8 mouse cellular contexts compared by ENCODE assay signal in the genomic region with DNA sequence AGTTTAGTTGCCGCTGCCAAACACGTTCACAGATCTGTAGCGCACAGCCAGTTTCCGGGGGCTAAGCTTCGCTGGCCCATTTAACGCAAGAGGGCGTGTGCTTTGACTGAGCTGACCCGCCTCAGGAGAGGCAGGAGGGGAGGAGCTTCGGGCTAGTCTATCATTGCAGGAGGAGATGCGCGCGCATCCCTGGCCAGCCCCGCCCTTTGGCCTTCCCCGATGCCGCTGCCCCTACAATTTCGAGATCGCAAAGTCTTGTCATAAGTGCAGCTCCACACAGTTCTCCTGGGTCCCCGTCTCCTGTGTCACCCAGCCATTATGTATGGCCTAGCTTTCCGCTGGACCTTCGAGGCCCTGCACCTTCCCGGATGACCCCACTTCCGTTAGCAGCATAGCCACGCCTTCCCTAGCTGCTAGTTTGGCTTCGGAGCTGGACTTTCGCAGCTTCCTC. TPM values are rescaled to one million over a fixed set of nuclear protein-coding genes. Genes with fewer than 3 reads are reported as not detected.
DNase-seq lines count a peak whose midpoint lies in the region; ATAC-seq lines count a peak whose summit lies in the region.

TSS of gene G6pdx (minus strand) at position 369 of the 451 bp plus-strand sequence.

- peak; percentile 90 for DNase-seq in adipocyte (ENCODE audit: low spot score)
- DNase-seq in embryo, embryonic 10 days (ENCODE audit: low spot score), result peak; percentile 91
- peak; percentile 89 for DNase-seq in gastrocnemius, postnatal 14 days
- DNase-seq in left cerebral cortex, postnatal 10 days (ENCODE audit: extremely low spot score in 1 of 2, low spot score in 2 of 2), result peak; percentile 77 to 92
- peak; percentile 80 for DNase-seq in right cerebral cortex, postnatal 25 days
- peak; percentile 80 to 87 for DNase-seq in urinary bladder, postnatal 4 days (ENCODE audit: low spot score in 2 of 2)

- intact Hi-C loops in gastrocnemius, postnatal 14 days (cut with DNase I; ENCODE audit: low total_unique reads), result no loop called here
- intact Hi-C loops in left cerebral cortex, postnatal 10 days (cut with DNase I), result no loop called here

- peak; percentile 79 for ATAC-seq in inflammation-experienced regulatory T-cells, adult 6 months
- ATAC-seq in megakaryocyte-erythroid progenitor cell, adult 5-6 weeks (replicated peaks; ENCODE audit: low FRiP score, low TSS enrichment, poor library complexity, severe bottlenecking), result peak; percentile 80

RNA-seq across cellular contexts. Expression of gene G6pdx, which starts in this region (rescaled TPM):
- total RNA-seq in gastrocnemius, postnatal 14 days (2021), result 1 to 10 TPM; 4.7 to 5.7 TPM
- 10 to 100 TPM; 25.4 to 32.9 (median 31.4) TPM for polyA plus RNA-seq in inflammation-experienced regulatory T-cells, adult 6 months (2017; shearing (Covaris generic))
- 10 to 100 TPM; 29.8 to 33.3 TPM for total RNA-seq in left cerebral cortex, postnatal 10 days (2021)
- total RNA-seq in megakaryocyte-erythroid progenitor cell, adult 5-6 weeks (2014; fragmentation: Nextera tagmentation), result 68.0 and 77.7 TPM in 2 replicates
- total RNA-seq in megakaryocyte-erythroid progenitor cell, adult 5-6 weeks (2017), result 47.5 and 77.2 TPM in 2 replicates

Comparison
In these comparisons a context has a peak if more than half of its experiments do, and no peak if none do; other contexts are left out.
1. Peak in every context shown above with its lines: DNase-seq and ATAC-seq.
2. RNA of gene G6pdx (total RNA-seq): 47.5 to 77.7 TPM in megakaryocyte-erythroid progenitor cell, adult 5-6 weeks and 29.8 to 33.3 TPM in left cerebral cortex, postnatal 10 days; 4.7 to 5.7 TPM in gastrocnemius, postnatal 14 days; every median in the first group is over 4 times any median in the second.